Mouse (Mus musculus) lung, adult 2 months (tissue): Measurements from ENCODE around the gene Mrpl28. TPM values are rescaled to one million over a fixed set of nuclear protein-coding genes. Genes with fewer than 3 reads are reported as not detected.
"Not testable (repeated sequence)": the region's sequence is repeated elsewhere in the genome, so short reads cannot be mapped to it uniquely, and the experiment has no call there.

Source experiments
- DNase-seq: peaks from one replicate; pipeline ENCODE4 v3.0.0; 2022
- H3K4me1 ChIP-seq: fragments of 200-500 bp; 2 replicates; pipeline ENCODE4 v1.6.1; 2011; ENCODE audit warnings: low read length; ENCODE audit not compliant: control insufficient read depth, insufficient read depth
- H3K4me3 ChIP-seq: fragments of 200-500 bp; replicated peaks from 2 replicates; pipeline ENCODE3; 2011; ENCODE audit warnings: low read depth, mild to moderate bottlenecking, control low read depth, low read length; ENCODE audit errors: extremely low read depth
- CTCF ChIP-seq: fragments of 200-500 bp; IDR thresholded peaks from 2 replicates; pipeline ENCODE4 v1.5.1; 2011; ENCODE audit warnings: mild to moderate bottlenecking, low read length, control low read depth; ENCODE audit not compliant: insufficient read depth
- POLR2A ChIP-seq: fragments of 200-500 bp; IDR thresholded peaks from 2 replicates; pipeline ENCODE4 v1.6.1; 2011; ENCODE audit warnings: low read depth, mild to moderate bottlenecking, control low read depth, low read length, borderline replicate concordance; ENCODE audit errors: extremely low read depth
- WGBS: fragments of 180-500 bp; shearing (Covaris S2); methylation state at CpG from one replicate; pipeline ENCODE4 v1.1.7; 2018; 5-methylcytosine and 5-hydroxymethylcytosine counted together
- polyA plus RNA-seq: library from polyadenylated mRNA; depleted of rRNA; stranded (reverse); fragments of >200 nt; gene quantifications from 2 replicates; pipeline ENCODE4 v1.2.3, GENCODE M21; 2012; rRNA removed

Mrpl28 gene
- 43.4 and 46.7 TPM in 2 replicates for polyA plus RNA-seq

DNA sequence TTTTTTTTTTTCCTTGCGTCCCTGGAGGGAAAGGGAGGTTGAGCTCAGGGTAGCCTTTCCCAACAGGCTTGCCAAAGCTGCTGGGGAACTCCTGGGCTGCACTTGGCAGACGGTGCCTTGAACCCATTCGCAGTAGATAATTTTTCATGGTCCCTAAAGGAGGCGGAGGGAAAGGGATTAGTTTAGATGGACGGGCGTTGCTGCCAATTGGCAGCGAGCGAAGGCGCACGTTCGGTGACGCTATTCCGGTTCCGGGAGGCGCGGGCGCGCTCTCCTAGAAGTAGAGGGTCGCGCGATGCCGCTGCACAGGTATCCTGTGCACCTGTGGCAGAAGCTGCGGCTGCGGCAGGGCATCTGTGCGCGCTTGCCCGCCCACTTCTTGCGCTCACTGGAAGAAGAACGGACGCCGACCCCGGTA, at the start of gene Mrpl28:
Gene Mrpl28, plus strand, starts transcription at position 234 of the 418 bp plus-strand sequence.
- TF ChIP-seq CTCF (no peak), POLR2A (peak; percentile 100)
- Histone ChIP-seq H3K4me1 (peaks cover 11% of the 10 kb centered on the region), H3K4me3 (peak within 1 kb of the TSS; percentile 83)
- DNase-seq: peak; percentile 84
- WGBS: under 1% methylated on average over 32 of the region's 32 CpGs

- TF ChIP-seq POLR2A (no peak), CTCF (no peak)
- Histone ChIP-seq H3K4me3 (no peak overlapping the region), H3K4me1 (no peaks in the 10 kb centered on the region)
- DNase-seq: no peak
- WGBS: 75% methylated on average over 3 of the region's 3 CpGs
Observed at GRCm38 (mm10) chr17:26075246-26075645, 48.1 kb upstream of the Mrpl28 start.

GRCm38 (mm10) chr17:26078851-26079250, 44.4 kb upstream of the Mrpl28 start:
- H3K4me3 ChIP-seq: no peak overlapping the region
- WGBS: 55% methylated on average over 2 of the region's 2 CpGs
- no peak for TF ChIP-seq POLR2A
- no peak for TF ChIP-seq CTCF
- H3K4me1 ChIP-seq: no peaks in the 10 kb centered on the region
- DNase-seq: no peak

DNA sequence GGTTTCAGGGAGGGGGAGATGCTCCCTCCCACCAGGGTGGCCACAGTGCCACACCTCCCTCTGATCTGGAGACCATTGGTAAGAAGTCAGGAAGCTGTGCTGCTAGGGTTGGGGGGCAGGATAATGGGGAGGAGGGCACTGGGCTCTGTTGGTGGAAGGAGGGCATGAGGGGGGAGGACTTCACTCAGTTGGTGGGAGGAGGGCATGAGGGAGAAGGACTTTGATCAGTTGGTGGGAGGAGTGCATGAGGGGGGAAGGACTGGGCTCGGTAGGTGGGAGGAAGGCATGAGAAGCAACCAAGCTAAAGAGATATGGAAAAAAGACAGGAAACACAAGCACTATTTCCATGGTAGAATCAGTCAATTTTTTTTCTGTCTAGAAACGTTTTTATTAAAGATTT, 42.4 kb upstream of the Mrpl28 start:
- Histone ChIP-seq H3K4me3 (no peak overlapping the region), H3K4me1 (no peaks in the 10 kb centered on the region)
- DNase-seq: no peak
- WGBS: 34% methylated on average over 2 of the region's 2 CpGs
- TF ChIP-seq POLR2A: no peak
- no peak for TF ChIP-seq CTCF

- no peak for DNase-seq
- no peak for TF ChIP-seq CTCF
- TF ChIP-seq POLR2A: no peak
- Histone ChIP-seq H3K4me3 (no peak overlapping the region), H3K4me1 (no peaks in the 10 kb centered on the region)
- 83% methylated on average over 9 of the region's 9 CpGs for WGBS
Observed at GRCm38 (mm10) chr17:26087059-26087564, 36.2 kb upstream of the Mrpl28 start.

- WGBS: under 1% methylated on average over 32 of the region's 32 CpGs
- Histone ChIP-seq H3K4me1 (no peaks in the 10 kb centered on the region), H3K4me3 (peak within 1 kb of the TSS; percentile 81)
- TF ChIP-seq POLR2A (peak; percentile 62; the same call in 1 of the 2 replicates), CTCF (peak; percentile 89)
- DNase-seq: peak; percentile 87
Observed at GRCm38 (mm10) chr17:26089905-26090632, 33.2 kb upstream of the Mrpl28 start, which contains the start of gene Decr2. TSS of gene Decr2 (minus strand) at chr17:26090337.

DNA sequence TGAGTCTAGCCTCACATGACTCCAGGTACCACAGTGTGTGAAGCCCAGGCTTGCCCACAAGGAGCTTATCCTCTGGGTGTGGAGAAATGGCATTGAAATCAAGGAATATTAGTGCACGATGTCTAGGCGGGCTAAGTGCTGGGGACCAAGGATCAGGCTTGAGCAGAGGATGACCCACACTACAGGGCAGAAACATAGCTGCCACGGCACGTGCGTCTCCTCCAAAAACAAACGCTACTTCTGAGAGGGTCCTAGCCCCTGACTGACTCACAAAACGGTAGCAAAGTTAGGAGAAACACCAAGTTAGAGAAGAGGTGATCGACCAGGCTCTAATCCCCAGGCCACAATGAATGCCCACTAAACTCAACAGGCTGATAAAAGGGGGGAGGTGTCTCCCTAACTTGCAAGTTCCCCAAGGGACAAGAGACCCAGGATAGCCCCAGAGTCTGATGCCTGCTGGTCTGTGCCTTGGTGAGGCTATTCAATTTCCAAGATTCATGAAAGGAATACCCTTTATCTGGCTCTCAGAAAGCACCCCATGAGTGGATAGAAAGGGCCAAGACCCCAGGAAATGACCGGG, 28.7 kb upstream of the Mrpl28 start:
- TF ChIP-seq CTCF: no peak
- no peak for TF ChIP-seq POLR2A
- 57% methylated on average over 9 of the region's 9 CpGs for WGBS
- no peak overlapping the region for H3K4me3 ChIP-seq
- H3K4me1 ChIP-seq: no peaks in the 10 kb centered on the region
- no peak for DNase-seq

DNA sequence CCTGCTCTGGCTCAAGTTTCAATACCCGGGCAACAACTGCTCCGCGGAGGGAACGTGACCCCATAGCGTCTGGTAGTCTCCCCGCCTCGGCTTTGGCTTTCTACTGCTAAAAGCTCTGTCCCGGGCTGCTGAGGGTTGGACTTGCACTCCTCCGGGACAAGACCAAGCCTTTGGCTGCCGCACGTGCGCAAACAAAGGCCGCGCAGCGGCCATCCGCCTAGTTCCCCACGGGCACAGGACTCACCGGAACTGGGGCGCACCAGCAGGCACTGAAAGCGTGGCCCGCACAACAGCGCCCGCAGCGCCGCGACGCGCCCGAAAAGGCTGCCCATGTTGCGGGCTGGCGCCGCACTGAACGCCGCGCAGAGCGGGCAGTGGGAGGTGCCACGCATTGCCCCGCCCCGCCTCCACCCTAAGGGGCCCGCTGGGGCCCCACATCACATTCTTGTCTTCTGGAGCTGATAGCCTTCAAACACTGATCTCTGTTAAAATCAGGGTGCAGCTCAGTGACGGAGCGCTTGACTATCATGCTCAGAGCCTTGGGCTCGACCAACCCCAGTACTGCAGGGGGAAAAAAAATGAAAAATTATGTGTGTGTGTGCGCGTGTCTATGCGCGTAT, 28.1 kb upstream of the Mrpl28 start, which contains the start of gene Nme4:
Gene Nme4, minus strand, starts transcription at position 482 of the 620 bp plus-strand sequence.
- TF ChIP-seq POLR2A: no peak
- Histone ChIP-seq H3K4me3 (peak within 1 kb of the TSS; percentile 54), H3K4me1 (no peaks in the 10 kb centered on the region)
- DNase-seq: peak; percentile 40
- 3% methylated on average over 47 of the region's 47 CpGs for WGBS

- DNase-seq: no peak
- 88% methylated on average over 7 of the region's 7 CpGs for WGBS
- no peak overlapping the region for H3K4me3 ChIP-seq
- H3K4me1 ChIP-seq: no peaks in the 10 kb centered on the region
- TF ChIP-seq CTCF: no peak
- no peak for TF ChIP-seq POLR2A
Observed at GRCm38 (mm10) chr17:26098461-26098860, 24.8 kb upstream of the Mrpl28 start.

GRCm38 (mm10) chr17:26099316-26099715, 24.0 kb upstream of the Mrpl28 start:
- H3K4me3 ChIP-seq, DNase-seq, H3K4me1 ChIP-seq: not testable (repeated sequence)
- 55% methylated on average over 3 of the region's 3 CpGs for WGBS
